Mouse (Mus musculus) bone marrow macrophage, adult 2 months (primary cell): ENCODE measurements at regions not wholly inside any gene's neighbourhood (a gene's known extent, or its start where the extent isn't known, plus 50 kb on each side); places are given as distances from the start of the nearest gene placed in this dataset.

ENCODE experiments used
- CTCF ChIP-seq: IDR thresholded peaks from 2 replicates; pipeline ENCODE4 v1.5.1; 2012; ENCODE audit warnings: low read depth, mild to moderate bottlenecking, low read length, moderate library complexity
- POLR2A ChIP-seq: IDR thresholded peaks from 2 replicates; pipeline ENCODE4 v1.6.1; 2012; ENCODE audit warnings: mild to moderate bottlenecking, low read depth, low read length, borderline replicate concordance

DNA sequence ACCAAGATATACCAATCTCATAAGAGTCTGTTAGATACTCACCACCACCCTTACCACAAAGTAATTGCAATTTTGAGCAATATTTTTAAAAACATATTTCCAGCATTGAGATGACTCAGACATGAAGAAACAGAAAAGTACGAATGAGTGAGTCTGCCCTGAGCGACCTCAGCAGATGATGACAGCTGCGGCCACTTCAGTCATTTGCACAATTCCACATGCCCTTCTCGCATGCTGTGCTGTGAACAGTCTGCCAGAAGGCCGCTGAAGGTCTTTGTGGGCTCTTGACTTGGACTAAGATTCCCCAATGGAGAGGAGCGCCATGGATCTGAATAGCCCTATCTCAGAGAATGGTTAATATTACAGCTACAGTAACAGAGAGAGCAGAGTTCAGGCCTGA, 575.3 kb downstream of the Synb start:
- TF ChIP-seq POLR2A (no peak), CTCF (no peak)
